Mouse (Mus musculus): ENCODE results near the gene Btbd16.

Btbd16 gene

DNA sequence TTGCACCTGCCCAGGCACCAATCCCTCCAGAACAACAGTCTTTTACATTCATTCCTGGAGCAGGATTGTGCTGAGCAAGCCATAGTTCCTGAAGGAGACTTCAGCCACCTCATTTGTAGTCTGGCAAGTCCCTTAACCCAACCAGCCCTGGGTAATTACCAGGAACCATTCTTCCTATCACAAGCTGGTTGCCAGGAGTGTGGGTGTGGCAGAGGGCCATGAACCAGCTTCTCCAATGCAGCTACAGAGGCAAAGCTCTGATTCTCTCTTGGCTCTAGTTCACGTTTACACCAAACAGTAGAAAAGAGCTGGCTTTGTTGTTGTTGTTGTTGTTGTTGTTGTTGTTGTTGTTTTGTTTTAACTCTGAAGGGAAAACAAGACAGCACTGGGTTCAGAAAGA is 88.6 kb downstream of the Btbd16 start:
- no peak for DNase-seq (ENCODE audit: low spot score in 2 of 2)

DNA sequence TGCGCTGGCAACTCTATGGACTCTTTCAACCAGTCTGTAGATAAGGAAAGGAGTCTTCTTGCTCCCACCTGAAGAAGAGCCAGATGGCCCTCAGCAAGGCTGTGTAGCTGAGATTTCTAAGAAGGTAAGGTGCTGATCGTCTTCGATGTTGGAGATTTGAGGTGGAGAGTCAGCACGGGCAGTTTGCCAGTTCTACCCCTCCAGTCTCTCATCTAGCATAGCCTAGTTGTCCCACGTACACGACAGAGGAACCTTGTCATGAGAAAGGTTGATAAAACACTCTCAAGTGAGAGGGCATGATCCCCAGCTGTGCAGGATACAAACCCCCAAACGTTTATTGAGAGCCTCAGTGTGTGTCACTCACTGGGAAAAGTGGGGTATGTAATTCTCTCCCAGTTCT is 90.8 kb downstream of the Btbd16 start:
- no peak for DNase-seq (ENCODE audit: low spot score in 2 of 2)

DNA sequence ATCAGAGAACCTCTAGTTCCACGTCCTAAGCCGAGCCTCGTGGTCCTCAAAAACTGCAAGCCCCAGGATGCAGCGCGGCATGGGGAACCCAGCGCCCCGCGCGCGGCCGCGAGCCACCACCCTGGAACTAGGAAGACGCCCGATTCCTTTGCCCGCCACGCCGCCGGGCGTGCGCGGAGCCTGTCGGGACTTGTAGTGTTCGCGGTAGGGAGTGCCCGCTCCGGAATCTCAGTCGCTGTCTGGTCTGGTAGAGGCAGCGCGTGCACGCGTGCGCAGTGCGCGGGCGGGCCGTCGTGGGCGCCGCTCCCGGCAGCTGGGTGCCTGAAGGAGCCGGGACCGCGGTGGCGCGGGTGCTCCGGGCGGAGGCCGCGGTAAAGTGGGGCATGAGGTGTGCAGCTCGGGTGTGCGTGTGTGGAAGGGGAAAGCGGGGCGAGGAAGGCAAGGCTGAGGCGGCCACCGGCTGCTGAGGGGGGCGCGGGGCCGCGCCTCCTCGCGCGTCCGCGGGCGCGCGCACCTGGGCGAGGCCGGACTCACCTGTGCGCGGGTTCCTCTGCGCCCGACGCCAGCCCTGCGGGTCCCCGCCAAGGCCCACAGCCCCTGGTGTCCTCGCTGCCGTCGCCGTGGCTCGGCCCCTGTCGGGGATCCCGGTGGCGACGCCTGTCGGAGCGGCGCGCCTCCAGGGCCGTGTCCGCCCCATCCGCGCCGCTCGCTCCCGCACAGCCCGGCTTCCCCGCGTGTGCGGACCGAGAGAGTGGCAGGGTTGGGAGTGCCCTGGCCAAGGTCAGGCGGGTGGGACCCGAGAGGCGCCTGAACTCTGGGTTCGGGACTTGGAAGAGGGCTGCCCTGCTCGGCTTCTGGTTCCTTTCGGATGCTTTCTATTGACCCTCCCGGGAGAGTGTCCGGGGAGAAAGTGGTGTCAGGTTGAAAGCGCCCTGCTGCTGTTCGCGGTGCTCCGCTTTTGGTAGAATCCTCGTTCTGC is 92.0 kb downstream of the Btbd16 start, which contains the start of gene Plekha1:
Plekha1 (plus strand) TSS at position 144 of the 979 bp plus-strand sequence.
- DNase-seq (ENCODE audit: low spot score in 2 of 2) = peak; percentile 90 to 96

DNA sequence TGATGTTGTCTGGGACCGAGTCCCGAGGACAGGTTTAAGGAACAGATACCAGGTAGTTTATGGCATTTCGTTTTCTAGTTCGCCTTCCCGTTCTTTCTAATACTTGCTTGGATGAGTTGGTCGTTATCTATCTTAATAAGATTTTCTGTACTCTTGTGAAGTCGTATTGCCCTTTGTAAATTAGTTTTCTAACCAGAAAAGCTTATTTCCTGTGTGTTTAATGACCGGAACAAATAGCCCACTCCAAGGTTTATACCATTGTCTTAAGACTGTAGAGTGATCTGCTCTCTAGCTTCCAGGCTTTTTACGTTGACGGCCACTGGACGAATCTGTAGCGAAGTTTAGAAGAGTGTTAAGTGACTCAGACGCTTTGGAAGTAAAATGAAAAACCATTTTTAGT is 92.8 kb downstream of the Btbd16 start:
- DNase-seq (ENCODE audit: low spot score in 2 of 2) = no peak

DNA sequence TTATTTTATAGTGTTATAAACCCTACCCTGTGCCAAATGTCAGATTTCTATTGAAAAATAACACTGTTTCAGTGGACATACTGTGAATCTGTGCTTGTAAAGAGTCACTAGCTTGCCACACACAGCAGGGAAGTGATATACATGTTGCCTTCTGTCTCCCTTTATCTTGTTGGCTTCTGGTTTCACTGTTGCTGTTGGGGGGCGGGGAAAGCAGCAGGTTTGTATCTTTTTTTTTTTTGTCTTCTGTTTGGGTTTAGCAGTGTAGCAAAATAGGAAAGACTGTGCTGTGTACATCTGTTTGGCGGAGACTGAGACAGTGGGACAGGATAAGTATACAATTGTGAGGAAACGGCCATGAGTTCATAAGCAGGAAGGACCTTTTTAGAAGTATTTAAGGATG is 93.4 kb downstream of the Btbd16 start:
- DNase-seq (ENCODE audit: low spot score in 2 of 2) = no peak
